Mouse (Mus musculus) retina, postnatal 7 days (tissue): ENCODE results near the gene B230104I21Rik.

Source experiments
- DNase-seq: peaks from one replicate; pipeline ENCODE4 v3.0.0-alpha.2; 2012; ENCODE audit warnings: low read depth, low spot score

Gene B230104I21Rik

GRCm38 (mm10) chr4:154335761-154336160, at the start of gene B230104I21Rik:
Gene B230104I21Rik, plus strand, starts transcription at chr4:154336127.
- DNase-seq, result no peak

GRCm38 (mm10) chr4:154293735-154294201, 42.2 kb upstream of the B230104I21Rik start:
- DNase-seq, result no peak

- no peak for DNase-seq
Observed at GRCm38 (mm10) chr4:154294262-154294731, 41.6 kb upstream of the B230104I21Rik start.

- no peak for DNase-seq
Observed at GRCm38 (mm10) chr4:154297761-154298160, 38.2 kb upstream of the B230104I21Rik start.

GRCm38 (mm10) chr4:154299541-154300271, 36.2 kb upstream of the B230104I21Rik start:
- no peak for DNase-seq

- peak; percentile 43 for DNase-seq
Observed at GRCm38 (mm10) chr4:154301466-154301881, 34.5 kb upstream of the B230104I21Rik start, which contains the start of gene Arhgef16. Gene Arhgef16, minus strand, starts transcription at chr4:154301676.

- no peak for DNase-seq
Observed at GRCm38 (mm10) chr4:154309131-154309530, 26.8 kb upstream of the B230104I21Rik start.

- DNase-seq, result no peak
Observed at GRCm38 (mm10) chr4:154310576-154311262, 25.2 kb upstream of the B230104I21Rik start.

- no peak for DNase-seq
Observed at GRCm38 (mm10) chr4:154312143-154312812, 23.6 kb upstream of the B230104I21Rik start.

GRCm38 (mm10) chr4:154312935-154313621, 22.8 kb upstream of the B230104I21Rik start:
- DNase-seq, result no peak

- no peak for DNase-seq
Observed at GRCm38 (mm10) chr4:154313622-154313967, 22.3 kb upstream of the B230104I21Rik start.

- no peak for DNase-seq
Observed at GRCm38 (mm10) chr4:154325410-154325809, 10.5 kb upstream of the B230104I21Rik start.

- no peak for DNase-seq
Observed at GRCm38 (mm10) chr4:154328431-154328830, 7.5 kb upstream of the B230104I21Rik start.

GRCm38 (mm10) chr4:154328836-154329235, 7.1 kb upstream of the B230104I21Rik start:
- DNase-seq, result peak; percentile 69

- no peak for DNase-seq
Observed at GRCm38 (mm10) chr4:154330001-154330400, 5.9 kb upstream of the B230104I21Rik start.

- DNase-seq, result no peak
Observed at GRCm38 (mm10) chr4:154331271-154331670, 4.7 kb upstream of the B230104I21Rik start.

GRCm38 (mm10) chr4:154333300-154333699, 2.6 kb upstream of the B230104I21Rik start:
- no peak for DNase-seq

GRCm38 (mm10) chr4:154334699-154335402, 1.1 kb upstream of the B230104I21Rik start:
- DNase-seq, result peak; percentile 54

GRCm38 (mm10) chr4:154336650-154337049, 723 bp downstream of the B230104I21Rik start:
- DNase-seq, result no peak

- DNase-seq, result no peak
Observed at GRCm38 (mm10) chr4:154346731-154347522, 11.0 kb downstream of the B230104I21Rik start.
